Mouse (Mus musculus) layer of hippocampus, postnatal 36 days (tissue): ENCODE measurements around the gene Gm21866. TPM values are rescaled to one million over a fixed set of nuclear protein-coding genes. Genes with fewer than 3 reads are reported as not detected.
"Not testable (repeated sequence)": the region's sequence is repeated elsewhere in the genome, so short reads cannot be mapped to it uniquely, and the experiment has no call there.

Experiments used
- DNase-seq, 2 experiments: peaks; one replicate each; pipeline ENCODE4 v3.0.0; 2022
- total RNA-seq, 2 experiments: library from RNA; stranded (reverse); gene quantifications; 2 replicates each; pipeline ENCODE4 v1.2.3; 2021

Gene Gm21866
- not detected for total RNA-seq

DNA sequence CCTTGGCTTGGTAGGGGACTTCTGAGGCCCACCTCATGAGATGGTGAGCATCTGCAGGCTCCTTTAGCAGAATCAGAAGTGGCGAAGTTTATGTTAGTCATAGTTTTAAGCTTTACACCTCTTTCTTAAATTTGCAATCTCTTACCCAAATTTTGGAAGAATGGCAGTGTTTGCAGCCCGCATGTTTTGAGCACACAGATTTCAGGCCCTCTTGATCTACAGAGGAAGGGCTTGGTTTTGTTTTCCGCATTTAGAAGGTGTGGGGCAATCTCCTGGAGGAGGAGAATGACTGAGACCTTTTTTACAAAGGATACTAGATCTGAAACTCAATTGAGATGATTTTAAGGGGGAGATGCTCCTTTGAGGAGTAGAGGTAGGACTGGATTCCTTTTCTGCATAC lies at the start of gene Gm21866:
Gene Gm21866, minus strand, starts transcription at position 101 of the 400 bp plus-strand sequence.
- DNase-seq, result not testable (repeated sequence)

DNA sequence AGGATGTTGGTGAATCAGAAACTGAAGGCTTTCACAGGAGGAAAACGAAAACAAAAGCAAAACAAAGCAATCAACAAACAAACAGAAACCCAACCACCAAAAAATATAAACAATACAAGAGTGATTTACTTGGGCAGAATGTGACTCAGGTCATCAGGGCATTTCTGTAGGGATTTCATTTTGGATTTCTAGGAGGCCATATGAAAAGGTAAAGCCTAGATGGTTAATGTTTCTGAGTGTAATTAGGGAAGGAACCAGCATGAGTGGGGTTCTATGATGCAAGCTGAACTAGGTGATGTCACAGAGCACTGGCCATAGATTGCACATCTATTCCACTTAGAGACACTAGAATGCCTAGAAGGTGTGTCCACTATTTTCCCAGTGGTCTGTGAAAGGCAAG lies 28.3 kb upstream of the Gm21866 start, which contains the start of gene Gm20773:
Gene Gm20773, plus strand, starts transcription at position 301 of the 400 bp plus-strand sequence.
- not testable (repeated sequence) for DNase-seq

Other genes starting within 250 kb of the Gm21866 start
- gene Gm21828, start 241.7 kb downstream of the Gm21866 start, total RNA-seq, result not detected
- not detected for gene Gm21440, start 213.2 kb downstream of the Gm21866 start, total RNA-seq
- not detected for gene Gm21454, start 213.1 kb downstream of the Gm21866 start, total RNA-seq
- gene Gm21725, start 116.5 kb downstream of the Gm21866 start, total RNA-seq, result not detected
- not detected for gene Gm20773, start 28.4 kb upstream of the Gm21866 start, total RNA-seq